Mouse (Mus musculus): ENCODE data around the gene Clcn1. TPM values are rescaled to one million over a fixed set of nuclear protein-coding genes. Genes with fewer than 3 reads are reported as not detected.

The Clcn1 gene
- total and polyA plus RNA-seq, 2 experiments from 2014 or later: 0.04 to 0.64 TPM

GRCm38 (mm10) chr6:42355366-42355765, 68.9 kb downstream of the Clcn1 start:
- Histone ChIP-seq H3K9me3 (replicated peaks; ENCODE audit: control insufficient read depth, low read length) (no peaks in the 10 kb centered on the region), H3K36me3 (replicated peaks; ENCODE audit: control insufficient read depth, insufficient read depth, low read length) (peaks cover 66% of the 10 kb centered on the region), H3K27me3 (ENCODE audit: control insufficient read depth, insufficient read depth, low read length) (no peaks in the 10 kb centered on the region), H3K4me2 (ENCODE audit: low read depth, low read length) (no peak overlapping the region), H3K4me1 (ENCODE audit: control insufficient read depth, insufficient read depth) (peaks cover 72% of the 10 kb centered on the region), H3K4me3 (ENCODE audit: low read depth, low read length) (no peak overlapping the region), H3K9ac (replicated peaks; ENCODE audit: low read depth, low read length) (no peak overlapping the region), H3K27ac (ENCODE audit: low read depth) (no peak overlapping the region)
- WGBS: 90% methylated on average over 6 of the region's 6 CpGs
- DNase-seq (ENCODE audit: low spot score) (no peak), ATAC-seq (ENCODE audit: insufficient read depth, low read depth) (no peak)
- TF ChIP-seq CTCF (IDR thresholded peaks at IDR 0.05; ENCODE audit: low read depth): no peak
- TF ChIP-seq EP300 (IDR thresholded peaks at IDR 0.05; ENCODE audit: low read depth): no peak

GRCm38 (mm10) chr6:42355794-42356600, 69.5 kb downstream of the Clcn1 start:
- Histone ChIP-seq H3K4me1 (ENCODE audit: control insufficient read depth, insufficient read depth) (peaks cover 71% of the 10 kb centered on the region), H3K27me3 (ENCODE audit: control insufficient read depth, insufficient read depth, low read length) (no peaks in the 10 kb centered on the region), H3K9ac (replicated peaks; ENCODE audit: low read depth, low read length) (no peak overlapping the region), H3K36me3 (replicated peaks; ENCODE audit: control insufficient read depth, insufficient read depth, low read length) (peaks cover 72% of the 10 kb centered on the region), H3K4me3 (ENCODE audit: low read depth, low read length) (no peak overlapping the region), H3K27ac (ENCODE audit: low read depth) (no peak overlapping the region), H3K9me3 (replicated peaks; ENCODE audit: control insufficient read depth, low read length) (no peaks in the 10 kb centered on the region), H3K4me2 (ENCODE audit: low read depth, low read length) (no peak overlapping the region)
- ATAC-seq (ENCODE audit: insufficient read depth, low read depth): no peak
- TF ChIP-seq EP300 (IDR thresholded peaks at IDR 0.05; ENCODE audit: low read depth) (no peak), CTCF (IDR thresholded peaks at IDR 0.05; ENCODE audit: low read depth) (no peak)
- WGBS: 85% methylated on average over 13 of the region's 13 CpGs
- DNase-seq (ENCODE audit: low spot score): no peak

- H3K9me3 ChIP-seq (replicated peaks; ENCODE audit: control insufficient read depth, low read length): no peaks in the 10 kb centered on the region
- TF ChIP-seq CTCF (IDR thresholded peaks at IDR 0.05; ENCODE audit: low read depth): no peak
- TF ChIP-seq EP300 (IDR thresholded peaks at IDR 0.05; ENCODE audit: low read depth): no peak
- H3K27me3 ChIP-seq (ENCODE audit: control insufficient read depth, insufficient read depth, low read length): no peaks in the 10 kb centered on the region
- H3K4me3 ChIP-seq (ENCODE audit: low read depth, low read length): no peak overlapping the region
- H3K36me3 ChIP-seq (replicated peaks; ENCODE audit: control insufficient read depth, insufficient read depth, low read length): peaks cover 73% of the 10 kb centered on the region
- H3K9ac ChIP-seq (replicated peaks; ENCODE audit: low read depth, low read length): no peak overlapping the region
- ATAC-seq (ENCODE audit: insufficient read depth, low read depth) (no peak), DNase-seq (ENCODE audit: low spot score) (no peak)
- 79% methylated on average over 5 of the region's 5 CpGs for WGBS
- peaks cover 71% of the 10 kb centered on the region for H3K4me1 ChIP-seq (ENCODE audit: control insufficient read depth, insufficient read depth)
- H3K27ac ChIP-seq (ENCODE audit: low read depth): no peak overlapping the region
- H3K4me2 ChIP-seq (ENCODE audit: low read depth, low read length): no peak overlapping the region
Observed at GRCm38 (mm10) chr6:42356913-42357312, 70.4 kb downstream of the Clcn1 start.

- ATAC-seq (ENCODE audit: insufficient read depth, low read depth) (no peak), DNase-seq (ENCODE audit: low spot score) (no peak)
- Histone ChIP-seq H3K4me3 (ENCODE audit: low read depth, low read length) (no peak overlapping the region), H3K27ac (ENCODE audit: low read depth) (peak overlapping the region; percentile 52), H3K36me3 (replicated peaks; ENCODE audit: control insufficient read depth, insufficient read depth, low read length) (peaks cover 73% of the 10 kb centered on the region), H3K27me3 (ENCODE audit: control insufficient read depth, insufficient read depth, low read length) (no peaks in the 10 kb centered on the region), H3K9ac (replicated peaks; ENCODE audit: low read depth, low read length) (no peak overlapping the region; the same call in 1 of the 2 replicates), H3K4me2 (ENCODE audit: low read depth, low read length) (no peak overlapping the region), H3K9me3 (replicated peaks; ENCODE audit: control insufficient read depth, low read length) (no peaks in the 10 kb centered on the region), H3K4me1 (ENCODE audit: control insufficient read depth, insufficient read depth) (peaks cover 71% of the 10 kb centered on the region)
- TF ChIP-seq EP300 (IDR thresholded peaks at IDR 0.05; ENCODE audit: low read depth) (no peak), CTCF (IDR thresholded peaks at IDR 0.05; ENCODE audit: low read depth) (no peak)
- WGBS: 58% methylated on average over 6 of the region's 6 CpGs
Observed at GRCm38 (mm10) chr6:42357901-42358300, 71.4 kb downstream of the Clcn1 start.

- Histone ChIP-seq H3K9ac (replicated peaks; ENCODE audit: low read depth, low read length) (no peak overlapping the region), H3K4me1 (ENCODE audit: control insufficient read depth, insufficient read depth) (peaks cover 66% of the 10 kb centered on the region), H3K4me2 (ENCODE audit: low read depth, low read length) (no peak overlapping the region), H3K27ac (ENCODE audit: low read depth) (peak overlapping the region; percentile 73), H3K9me3 (replicated peaks; ENCODE audit: control insufficient read depth, low read length) (no peaks in the 10 kb centered on the region), H3K36me3 (replicated peaks; ENCODE audit: control insufficient read depth, insufficient read depth, low read length) (peaks cover 70% of the 10 kb centered on the region), H3K4me3 (ENCODE audit: low read depth, low read length) (no peak overlapping the region), H3K27me3 (ENCODE audit: control insufficient read depth, insufficient read depth, low read length) (no peaks in the 10 kb centered on the region)
- 63% methylated on average over 12 of the region's 12 CpGs for WGBS
- DNase-seq (ENCODE audit: low spot score) (no peak), ATAC-seq (ENCODE audit: insufficient read depth, low read depth) (no peak)
- no peak for TF ChIP-seq EP300 (IDR thresholded peaks at IDR 0.05; ENCODE audit: low read depth)
- TF ChIP-seq CTCF (IDR thresholded peaks at IDR 0.05; ENCODE audit: low read depth): no peak
Observed at GRCm38 (mm10) chr6:42358901-42359300, 72.4 kb downstream of the Clcn1 start.
